Mouse (Mus musculus) cerebellum, postnatal 36 days (tissue): ENCODE data around the gene Akap17b.
"Not testable (repeated sequence)": the region's sequence is repeated elsewhere in the genome, so short reads cannot be mapped to it uniquely, and the experiment has no call there.

Experiments
- DNase-seq, 2 experiments: peaks; one replicate each; pipeline ENCODE4 v3.0.0; 2021 to 2022; ENCODE audit warnings: mixed read lengths in 2 of 2

The Akap17b gene

DNA sequence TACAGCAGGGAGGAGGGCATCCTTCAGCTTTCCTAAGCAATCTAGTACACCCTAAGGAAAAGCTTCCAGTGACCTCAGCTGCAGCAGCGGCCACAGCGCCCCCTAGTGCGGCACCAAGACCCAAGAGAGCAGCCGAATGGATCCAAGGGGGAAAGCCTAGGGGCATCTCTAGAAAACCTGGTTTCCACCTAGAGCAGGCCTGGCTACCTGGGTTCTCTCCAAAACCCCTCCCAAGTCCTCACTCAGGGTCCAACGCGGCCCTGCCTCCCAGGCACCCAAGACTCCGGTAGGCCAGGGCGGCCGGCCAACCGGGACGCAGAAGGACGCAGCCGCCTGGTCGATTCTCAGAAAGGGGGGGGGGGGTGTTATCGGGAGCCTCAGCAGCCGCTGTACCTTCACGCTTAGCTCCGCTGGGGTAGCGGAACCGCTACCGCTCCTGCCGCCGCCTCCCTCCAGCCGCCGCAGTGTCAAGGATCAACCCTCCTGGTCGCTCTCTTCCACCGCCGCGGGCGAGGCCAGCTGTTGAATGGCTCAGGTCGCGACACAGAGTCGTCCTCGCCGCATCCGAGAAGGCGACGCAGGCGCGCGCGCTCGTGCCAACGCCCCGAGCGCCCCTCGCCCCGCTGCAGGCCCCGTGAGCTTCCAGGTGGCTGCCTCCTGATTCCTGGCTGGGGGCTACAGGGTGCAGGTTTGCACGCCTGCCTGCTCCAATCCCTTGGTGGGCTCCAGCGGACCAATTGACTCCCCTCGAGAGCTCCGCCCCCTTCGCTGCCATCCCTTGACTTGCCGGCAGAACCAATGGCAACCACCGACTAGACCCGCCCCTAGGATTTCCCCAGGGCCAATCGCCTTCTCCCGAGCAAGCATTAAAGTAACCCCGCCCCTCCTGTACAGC lies at the start of gene Akap17b:
TSS of gene Akap17b (minus strand) at position 739 of the 895 bp plus-strand sequence.
- peak; percentile 79 to 82 for DNase-seq

- no peak for DNase-seq
Observed at GRCm38 (mm10) chrX:36691365-36691764, 46.2 kb upstream of the Akap17b start.

- no peak for DNase-seq
Observed at GRCm38 (mm10) chrX:36689655-36690054, 44.5 kb upstream of the Akap17b start.

DNA sequence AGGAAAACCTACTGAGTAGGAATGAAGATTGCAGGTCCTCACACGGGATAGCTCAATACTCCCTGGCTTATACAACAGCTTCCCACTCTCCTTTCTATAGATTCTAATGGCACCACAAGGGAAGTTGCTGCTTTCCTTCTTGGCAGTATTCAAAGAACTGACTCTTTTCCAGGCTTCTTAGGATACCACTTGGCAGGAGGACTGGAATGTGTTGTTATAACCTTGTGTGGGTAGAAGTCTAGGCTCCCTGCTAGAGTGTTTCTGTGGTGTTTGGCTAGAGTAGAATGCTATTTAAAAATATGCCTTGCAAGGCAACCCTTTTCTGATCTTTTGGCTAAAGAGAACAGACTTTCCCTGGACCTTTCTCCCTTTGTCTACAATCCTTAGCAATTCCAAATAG lies 31.6 kb upstream of the Akap17b start:
- no peak for DNase-seq

DNA sequence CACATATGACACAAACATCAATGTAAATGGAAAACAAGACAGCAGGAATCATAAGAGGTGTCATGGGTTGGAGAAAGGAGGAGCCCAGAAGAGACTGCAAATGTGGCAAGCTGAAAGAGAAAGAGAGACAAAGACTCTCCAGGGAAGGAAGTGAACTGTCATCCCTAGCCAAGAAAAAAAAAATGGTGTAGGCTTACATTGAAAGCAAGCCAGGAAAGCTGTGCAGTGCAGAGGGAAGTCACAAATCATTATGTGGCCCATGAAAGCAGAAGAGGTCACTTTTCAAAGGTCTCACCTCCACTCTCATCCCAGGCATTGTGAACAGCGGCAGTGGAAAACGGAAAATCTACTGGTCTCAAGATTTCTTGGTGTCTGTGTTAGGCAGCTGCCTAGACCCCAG lies 27.5 kb upstream of the Akap17b start:
- DNase-seq, result no peak

DNA sequence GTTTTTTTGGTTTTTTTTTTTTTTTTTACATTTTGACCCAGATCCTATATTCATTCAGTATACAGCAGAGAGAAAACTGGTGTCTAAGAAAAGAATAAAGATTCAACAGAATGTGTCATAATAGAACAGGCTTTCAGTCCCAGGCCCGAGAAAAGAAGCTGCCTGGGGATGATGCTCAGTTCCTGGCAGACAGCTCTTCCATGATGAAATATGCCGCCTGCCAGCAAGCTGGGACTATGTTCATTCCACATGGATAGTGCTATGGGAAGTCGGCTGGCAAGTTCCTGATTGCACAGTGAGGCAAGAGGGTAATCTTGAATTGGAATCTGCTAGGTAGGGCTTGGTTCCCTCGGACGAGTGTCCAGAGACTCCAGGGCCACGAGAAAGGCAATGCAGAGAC lies 5.1 kb downstream of the Akap17b start:
- peak; percentile 34 to 36 for DNase-seq

DNA sequence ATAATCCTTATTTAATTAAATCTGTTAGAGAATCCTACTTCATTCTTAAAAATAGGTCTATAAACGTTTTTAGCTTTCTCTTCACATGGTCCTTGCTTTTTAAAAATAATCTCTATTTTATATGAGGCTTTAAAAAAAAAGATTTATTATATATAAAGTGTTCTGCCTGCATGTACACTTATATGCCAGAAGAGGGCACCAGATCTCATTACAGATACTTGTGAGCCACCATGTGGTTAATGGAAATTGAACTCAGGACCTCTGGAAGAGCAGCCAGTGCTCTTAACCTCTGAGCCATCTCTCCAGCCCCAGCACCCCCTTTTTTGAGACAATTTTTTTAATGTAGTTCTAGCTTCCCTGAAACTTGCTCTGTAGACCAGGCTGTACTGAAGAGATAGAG lies 14.4 kb downstream of the Akap17b start:
- DNase-seq, result no peak

GRCm38 (mm10) chrX:36628102-36628501 lies 17.1 kb downstream of the Akap17b start:
- no peak for DNase-seq

- DNase-seq, result no peak
Observed at GRCm38 (mm10) chrX:36609117-36609516, 36.1 kb downstream of the Akap17b start.

- DNase-seq, result no peak
Observed at GRCm38 (mm10) chrX:36604040-36604439, 41.2 kb downstream of the Akap17b start.

- DNase-seq, result no peak
Observed at GRCm38 (mm10) chrX:36602926-36603325, 42.3 kb downstream of the Akap17b start.

DNA sequence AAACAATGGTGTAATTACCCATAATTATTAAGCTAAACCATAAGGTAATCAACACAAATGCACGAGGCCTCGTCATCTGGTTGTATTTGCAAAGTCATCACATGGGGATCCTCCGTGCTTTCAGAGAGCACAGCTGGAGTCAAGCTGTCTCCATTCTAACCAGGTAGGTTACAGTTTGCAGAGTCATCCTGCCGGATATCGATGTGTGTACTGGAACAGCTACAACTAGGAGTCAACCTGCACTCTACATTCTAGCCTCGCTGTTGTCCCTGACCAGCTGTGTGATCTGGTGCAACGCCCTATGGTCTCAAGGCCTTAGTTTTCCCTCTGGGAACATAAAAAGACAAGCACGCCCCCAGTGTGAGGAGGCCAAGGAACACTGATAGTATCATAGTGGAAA lies 45.1 kb downstream of the Akap17b start:
- no peak for DNase-seq

DNA sequence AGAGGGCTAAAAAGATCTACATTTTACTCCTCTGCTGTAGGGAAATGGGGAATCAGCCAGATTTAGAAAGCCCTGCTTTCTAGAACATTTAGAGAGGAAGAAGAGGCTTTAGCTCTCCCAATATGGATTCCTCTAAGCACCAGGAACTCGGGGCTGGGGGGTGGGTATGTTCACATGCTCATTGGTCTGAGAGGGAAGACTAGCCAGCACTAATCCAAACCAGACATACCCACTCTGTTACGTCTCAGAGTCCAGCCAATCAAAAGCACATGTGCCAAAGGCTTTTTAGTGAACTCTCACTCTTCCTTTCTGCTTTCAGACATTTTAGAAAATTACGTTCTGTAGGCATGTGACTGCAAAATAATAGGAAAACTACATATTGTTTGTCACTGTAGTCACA lies 45.5 kb downstream of the Akap17b start:
- no peak for DNase-seq

- peak; percentile 13 to 26 for DNase-seq
Observed at GRCm38 (mm10) chrX:36598861-36599344, 46.3 kb downstream of the Akap17b start.

- DNase-seq, result no peak
Observed at GRCm38 (mm10) chrX:36598390-36598810, 46.8 kb downstream of the Akap17b start.

DNA sequence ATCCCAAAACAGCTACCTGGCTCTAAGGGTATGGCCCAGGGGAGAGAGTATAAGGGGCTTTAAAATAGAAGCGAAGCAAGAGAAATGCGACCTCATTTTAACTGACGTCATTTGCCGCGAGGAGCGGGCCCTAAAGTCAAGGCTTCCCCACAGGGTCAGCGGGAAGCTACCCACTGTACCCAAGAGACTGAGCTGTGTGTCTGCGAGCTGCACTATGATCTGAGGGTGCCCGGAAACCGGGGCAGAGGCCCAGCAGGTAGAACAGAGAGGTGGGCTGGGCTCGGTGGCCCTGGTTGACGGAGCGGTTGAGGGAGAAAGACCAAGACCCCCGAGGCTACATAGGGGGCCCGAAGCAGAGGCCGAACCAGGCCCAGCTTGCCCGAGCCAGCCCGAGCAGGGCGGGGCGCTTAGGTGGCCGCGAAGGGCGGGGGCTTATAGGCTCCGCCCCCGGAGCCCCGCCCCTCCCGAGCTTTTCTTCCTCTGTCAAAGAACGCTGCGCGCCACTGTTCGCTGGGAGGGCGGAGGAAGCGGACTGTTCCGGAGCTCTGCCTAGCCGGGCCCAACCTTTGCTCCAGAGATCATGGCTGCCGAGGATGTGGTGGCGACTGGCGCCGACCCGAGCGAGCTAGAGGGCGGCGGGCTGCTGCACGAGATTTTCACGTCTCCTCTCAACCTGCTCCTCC lies 47.3 kb downstream of the Akap17b start, which contains the start of gene Pgrmc1:
TSS of gene Pgrmc1 (plus strand) at position 500 of the 683 bp plus-strand sequence.
- DNase-seq, result peak; percentile 83 to 85

DNA sequence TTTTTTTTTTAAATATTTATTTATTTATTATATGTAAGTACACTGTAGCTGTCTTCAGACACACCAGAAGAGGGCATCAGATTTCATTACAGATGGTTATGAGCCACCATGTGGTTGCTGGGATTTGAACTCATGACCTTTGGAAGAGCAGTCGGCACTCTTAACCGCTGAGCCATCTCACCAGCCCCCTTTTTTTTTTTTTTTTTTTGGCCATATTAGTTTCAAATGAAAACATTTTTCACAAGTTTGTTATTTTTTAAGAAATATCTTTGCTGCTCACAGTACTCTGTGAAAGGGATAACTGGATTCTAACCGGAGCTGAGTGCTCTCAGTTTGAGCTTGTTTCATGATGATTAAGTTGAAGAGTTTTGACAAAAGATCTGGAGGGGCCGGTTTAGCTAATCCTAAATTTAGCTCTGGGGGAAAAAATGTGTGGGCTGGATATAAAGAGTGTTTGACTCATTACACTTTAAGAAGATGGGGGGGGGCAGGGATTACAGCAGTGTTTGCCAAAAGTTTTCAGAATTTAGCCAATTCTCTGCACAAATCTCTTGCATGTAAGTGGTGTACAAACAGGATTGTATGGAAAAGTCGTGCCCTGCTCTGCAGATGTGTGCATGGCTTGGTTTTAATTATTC lies 48.6 kb downstream of the Akap17b start:
- DNase-seq, result not testable (repeated sequence)

DNA sequence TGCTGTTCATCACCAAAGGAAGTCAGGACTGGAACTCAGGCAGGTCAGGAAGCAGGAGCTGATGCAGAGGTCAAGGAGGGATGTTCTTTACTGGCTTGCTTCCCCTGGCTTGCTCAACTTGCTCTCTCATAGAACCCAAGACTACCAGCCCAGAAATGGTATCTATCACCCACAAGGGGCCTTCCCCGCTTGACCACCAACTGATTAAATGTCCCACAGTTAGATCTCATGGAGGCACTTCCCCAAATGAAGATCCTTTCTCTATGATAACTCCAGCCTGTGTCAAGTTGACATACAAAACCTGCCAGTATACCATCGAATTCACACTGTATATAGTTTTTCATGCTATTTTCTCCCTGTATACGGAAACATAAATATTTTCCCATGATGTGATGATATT lies 49.9 kb downstream of the Akap17b start:
- DNase-seq, result no peak

- no peak for DNase-seq
Observed at GRCm38 (mm10) chrX:36591539-36591938, 53.7 kb downstream of the Akap17b start.

DNA sequence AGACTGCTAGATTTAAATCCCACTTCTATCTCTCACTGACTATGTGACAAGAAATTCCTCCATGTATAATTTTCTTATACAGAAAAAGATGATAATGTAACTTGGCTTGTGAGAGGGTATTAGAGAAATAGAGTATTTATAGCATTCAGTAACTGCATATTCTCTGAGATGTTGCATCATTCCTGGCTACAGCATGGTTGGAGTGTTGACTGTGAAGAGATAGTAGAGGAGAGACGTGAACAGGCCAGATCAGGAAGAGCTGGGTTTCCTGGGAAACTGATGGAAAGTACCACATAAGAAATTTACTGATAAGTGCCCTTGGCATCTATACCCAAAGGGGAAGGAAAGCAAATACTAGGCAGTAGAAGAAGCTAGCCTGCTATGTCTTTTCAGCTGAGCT lies 54.1 kb downstream of the Akap17b start:
- DNase-seq, result no peak

- DNase-seq, result no peak
Observed at GRCm38 (mm10) chrX:36590266-36590665, 54.9 kb downstream of the Akap17b start.

DNA sequence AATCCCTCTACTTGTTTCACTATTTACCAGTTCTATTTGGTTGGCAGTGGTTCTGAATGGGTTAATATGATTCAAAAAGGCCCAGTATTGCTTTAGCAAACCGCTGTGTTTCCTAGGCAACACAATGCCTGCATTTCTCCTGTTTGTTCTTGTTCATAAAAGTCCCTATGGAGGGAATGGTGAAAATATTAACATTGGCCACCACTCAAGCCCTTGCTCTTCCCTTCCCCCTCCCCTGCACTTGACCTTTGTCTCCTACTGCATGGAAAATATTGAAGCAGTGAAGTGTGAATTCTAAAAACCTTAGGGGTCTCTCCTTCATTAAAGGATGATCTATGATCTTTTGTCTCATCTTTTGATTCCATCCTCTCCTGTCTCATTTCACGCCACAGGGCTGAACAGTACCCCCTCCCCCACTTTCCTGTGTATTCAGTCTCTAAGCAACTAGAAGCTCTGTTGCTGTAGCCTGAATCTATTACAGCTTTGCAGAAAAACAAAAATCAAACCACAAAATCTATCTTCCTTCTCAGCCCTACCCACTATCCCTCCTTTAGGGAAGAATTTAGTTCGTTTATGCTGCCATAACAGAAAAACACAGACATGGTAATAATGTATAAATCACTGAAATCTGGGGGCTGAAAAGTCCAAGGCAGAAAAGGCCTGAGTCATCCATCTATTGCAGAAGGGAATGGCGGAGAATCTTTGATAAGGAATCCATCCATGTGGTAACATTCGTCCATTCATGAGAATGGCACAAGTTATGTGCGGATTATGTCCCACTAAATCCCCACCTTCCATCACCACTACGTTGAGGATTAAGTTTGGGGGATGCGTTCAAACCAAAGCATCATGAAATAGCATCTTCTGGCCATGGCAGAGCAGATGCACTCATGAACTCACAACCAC lies 57.6 kb downstream of the Akap17b start:
- no peak for DNase-seq
